Mouse (Mus musculus) forebrain, embryonic 15.5 days (tissue): ENCODE measurements around the gene Fuz. TPM values are rescaled to one million over a fixed set of nuclear protein-coding genes. Genes with fewer than 3 reads are reported as not detected.
"Not testable (repeated sequence)": the region's sequence is repeated elsewhere in the genome, so short reads cannot be mapped to it uniquely, and the experiment has no call there.

Experiments used
- ATAC-seq: fragments of 200-750 bp; cut with Nextera tagmentation; replicated peaks from 2 replicates; pipeline ENCODE4 v1.8.0; 2017; ENCODE audit warnings: mild to moderate bottlenecking, moderate TSS enrichment, moderate library complexity
- H3K27ac ChIP-seq: fragments of 300-500 bp; sonication (generic); replicated peaks from 2 replicates; pipeline ENCODE4 v1.5.1; 2015; ENCODE audit warnings: mild to moderate bottlenecking, inconsistent platforms
- H3K27me3 ChIP-seq: fragments of 300-500 bp; sonication (generic); 2 replicates; pipeline ENCODE4 v1.6.1; 2015; ENCODE audit warnings: inconsistent platforms
- H3K36me3 ChIP-seq: fragments of 300-500 bp; sonication (generic); 2 replicates; pipeline ENCODE4 v1.6.1; 2015; ENCODE audit warnings: mild to moderate bottlenecking, inconsistent platforms
- H3K4me1 ChIP-seq: fragments of 300-500 bp; sonication (generic); 2 replicates; pipeline ENCODE4 v1.6.1; 2015; ENCODE audit warnings: inconsistent platforms
- H3K4me2 ChIP-seq: fragments of 300-500 bp; sonication (generic); replicated peaks from 2 replicates; pipeline ENCODE4 v1.6.1; 2015; ENCODE audit warnings: mild to moderate bottlenecking, inconsistent platforms
- H3K4me3 ChIP-seq: fragments of 300-500 bp; sonication (generic); 2 replicates; pipeline ENCODE4 v1.5.1; 2015; ENCODE audit warnings: mild to moderate bottlenecking, inconsistent platforms
- H3K9ac ChIP-seq: fragments of 300-500 bp; sonication (generic); replicated peaks from 2 replicates; pipeline ENCODE4 v1.6.1; 2015; ENCODE audit warnings: mild to moderate bottlenecking, inconsistent platforms
- H3K9me3 ChIP-seq: fragments of 300-500 bp; sonication (generic); 2 replicates; pipeline ENCODE4 v1.6.1; 2016; ENCODE audit warnings: inconsistent platforms
- WGBS: fragments of 180-500 bp; shearing (Covaris S2); methylation state at CpG from one replicate; pipeline ENCODE4 v1.1.7; 2015; ENCODE audit warnings: mixed read lengths; 5-methylcytosine and 5-hydroxymethylcytosine counted together
- polyA plus RNA-seq: library from polyadenylated mRNA; unstranded; fragments of >200 nt; fragmentation: Nextera tagmentation; extraction: Ambion mirVana; gene quantifications from 2 replicates; pipeline ENCODE4 v1.2.1, GENCODE M21; 2015

The Fuz gene
- polyA plus RNA-seq, 1 experiment from 2014 or later = 22.1 TPM

- H3K4me1 ChIP-seq = peaks cover 25% of the 10 kb centered on the region
- not testable (repeated sequence) for H3K9ac ChIP-seq, ATAC-seq, H3K4me3 ChIP-seq, H3K27ac ChIP-seq, H3K9me3 ChIP-seq, H3K36me3 ChIP-seq, H3K4me2 ChIP-seq, H3K27me3 ChIP-seq
- 91% methylated on average over 2 of the region's 2 CpGs for WGBS
Observed at GRCm38 (mm10) chr7:44871774-44872173, 24.1 kb upstream of the Fuz start.

- H3K9me3 ChIP-seq = no peaks in the 10 kb centered on the region
- no peak overlapping the region for H3K9ac ChIP-seq
- H3K27me3 ChIP-seq = no peaks in the 10 kb centered on the region
- H3K4me3 ChIP-seq = no peak overlapping the region
- H3K27ac ChIP-seq = no peak overlapping the region
- H3K4me1 ChIP-seq = no peaks in the 10 kb centered on the region
- no peak overlapping the region for H3K4me2 ChIP-seq
- 87% methylated on average over 14 of the region's 14 CpGs for WGBS
- H3K36me3 ChIP-seq = peaks cover 65% of the 10 kb centered on the region
- ATAC-seq = no peak
Observed at GRCm38 (mm10) chr7:44877833-44878232, 18.0 kb upstream of the Fuz start.

GRCm38 (mm10) chr7:44883036-44883435 is 12.8 kb upstream of the Fuz start:
- H3K27ac ChIP-seq = no peak overlapping the region
- H3K4me3 ChIP-seq = no peak overlapping the region
- H3K9ac ChIP-seq = no peak overlapping the region
- no peak for ATAC-seq
- H3K4me2 ChIP-seq = no peak overlapping the region
- H3K4me1 ChIP-seq = no peaks in the 10 kb centered on the region
- H3K36me3 ChIP-seq = peaks cover 74% of the 10 kb centered on the region
- 92% methylated on average over 3 of the region's 3 CpGs for WGBS
- H3K9me3 ChIP-seq = no peaks in the 10 kb centered on the region
- no peaks in the 10 kb centered on the region for H3K27me3 ChIP-seq

- H3K9ac ChIP-seq = no peak overlapping the region
- no peak overlapping the region for H3K4me2 ChIP-seq
- H3K36me3 ChIP-seq = peaks cover 63% of the 10 kb centered on the region
- no peak overlapping the region for H3K27ac ChIP-seq
- H3K4me1 ChIP-seq = peaks cover 15% of the 10 kb centered on the region
- ATAC-seq = no peak
- 90% methylated on average over 5 of the region's 5 CpGs for WGBS
- H3K4me3 ChIP-seq = no peak overlapping the region
- H3K9me3 ChIP-seq = no peaks in the 10 kb centered on the region
- H3K27me3 ChIP-seq = no peaks in the 10 kb centered on the region
Observed at GRCm38 (mm10) chr7:44884637-44885036, 11.2 kb upstream of the Fuz start.

- Histone ChIP-seq H3K9ac (no peak overlapping the region), H3K9me3 (no peaks in the 10 kb centered on the region), H3K27me3 (no peaks in the 10 kb centered on the region), H3K4me3 (no peak overlapping the region), H3K36me3 (peaks cover 42% of the 10 kb centered on the region), H3K4me2 (no peak overlapping the region), H3K4me1 (peaks cover 34% of the 10 kb centered on the region), H3K27ac (no peak overlapping the region)
- 95% methylated on average over 7 of the region's 7 CpGs for WGBS
- no peak for ATAC-seq
Observed at GRCm38 (mm10) chr7:44886964-44887363, 8.9 kb upstream of the Fuz start.

- no peak for ATAC-seq
- peaks cover 28% of the 10 kb centered on the region for H3K36me3 ChIP-seq
Observed at GRCm38 (mm10) chr7:44888256-44889105, 7.4 kb upstream of the Fuz start.

GRCm38 (mm10) chr7:44890180-44890579 is 5.7 kb upstream of the Fuz start:
- peak overlapping the region; percentile 79 for H3K4me2 ChIP-seq
- H3K4me1 ChIP-seq = peaks cover 56% of the 10 kb centered on the region
- H3K9ac ChIP-seq = no peak overlapping the region
- H3K4me3 ChIP-seq = peak overlapping the region; percentile 63
- no peak overlapping the region for H3K27ac ChIP-seq
- ATAC-seq = no peak
- peaks cover 13% of the 10 kb centered on the region for H3K36me3 ChIP-seq
- no peaks in the 10 kb centered on the region for H3K9me3 ChIP-seq
- no peaks in the 10 kb centered on the region for H3K27me3 ChIP-seq
- 89% methylated on average over 7 of the region's 7 CpGs for WGBS

More at GRCm38 (mm10) chr7:44888256-44889105, 7.4 kb upstream of the Fuz start:
- no peak overlapping the region for H3K4me2 ChIP-seq
- H3K9me3 ChIP-seq = no peaks in the 10 kb centered on the region
- H3K27me3 ChIP-seq = no peaks in the 10 kb centered on the region
- 0 out of 2 replicates have a peak overlapping the region, but pooled peaks have one; percentile 2 for H3K27ac ChIP-seq
- no peak overlapping the region for H3K4me3 ChIP-seq
- WGBS = 75% methylated on average over 13 of the region's 13 CpGs
- H3K4me1 ChIP-seq = peaks cover 39% of the 10 kb centered on the region
- no peak overlapping the region for H3K9ac ChIP-seq

GRCm38 (mm10) chr7:44890737-44891136 is 5.1 kb upstream of the Fuz start:
- Histone ChIP-seq H3K4me2 (peak overlapping the region; percentile 79), H3K27ac (no peak overlapping the region), H3K9ac (peak overlapping the region; percentile 79), H3K4me3 (peak overlapping the region; percentile 63), H3K27me3 (no peaks in the 10 kb centered on the region), H3K4me1 (peaks cover 58% of the 10 kb centered on the region), H3K9me3 (no peaks in the 10 kb centered on the region), H3K36me3 (peaks cover 9% of the 10 kb centered on the region)
- 36% methylated on average over 4 of the region's 4 CpGs for WGBS
- ATAC-seq = no peak

- Histone ChIP-seq H3K4me2 (peak overlapping the region; percentile 79), H3K4me1 (peaks cover 64% of the 10 kb centered on the region), H3K36me3 (peaks cover 7% of the 10 kb centered on the region), H3K27ac (peak overlapping the region; percentile 99), H3K9ac (peak overlapping the region; percentile 79), H3K27me3 (no peaks in the 10 kb centered on the region), H3K4me3 (peak overlapping the region; percentile 63), H3K9me3 (no peaks in the 10 kb centered on the region)
- 10% methylated on average over 6 of the region's 6 CpGs for WGBS
- no peak for ATAC-seq
Observed at GRCm38 (mm10) chr7:44891611-44892010, 4.3 kb upstream of the Fuz start.

GRCm38 (mm10) chr7:44892276-44892921 is 3.5 kb upstream of the Fuz start, which contains the start of gene Med25:
Med25 (minus strand) TSS chr7:44892712.
- peak within 1 kb of the TSS; percentile 63 for H3K4me3 ChIP-seq
- ATAC-seq = peak; percentile 76
- H3K9ac ChIP-seq = peak within 1 kb of the TSS; percentile 79
- peaks cover 72% of the 10 kb centered on the region for H3K4me1 ChIP-seq
- H3K27ac ChIP-seq = peak within 1 kb of the TSS; percentile 99
- peak within 1 kb of the TSS; percentile 79 for H3K4me2 ChIP-seq
- H3K36me3 ChIP-seq = peaks cover 7% of the 10 kb centered on the region
- H3K9me3 ChIP-seq = no peaks in the 10 kb centered on the region
- H3K27me3 ChIP-seq = no peaks in the 10 kb centered on the region
- WGBS = under 1% methylated on average over 56 of the region's 56 CpGs

GRCm38 (mm10) chr7:44893197-44893596 is 2.7 kb upstream of the Fuz start:
- Histone ChIP-seq H3K9ac (0 out of 2 replicates have a peak overlapping the region, but pooled peaks have one; percentile 28), H3K4me3 (peak overlapping the region; percentile 63), H3K9me3 (no peaks in the 10 kb centered on the region), H3K4me2 (peak overlapping the region; percentile 79), H3K4me1 (peaks cover 76% of the 10 kb centered on the region), H3K36me3 (peaks cover 7% of the 10 kb centered on the region), H3K27ac (peak overlapping the region; percentile 99), H3K27me3 (no peaks in the 10 kb centered on the region)
- WGBS = 3% methylated on average over 8 of the region's 8 CpGs
- no peak for ATAC-seq

GRCm38 (mm10) chr7:44894175-44894574 is 1.7 kb upstream of the Fuz start:
- H3K4me3 ChIP-seq = no peak overlapping the region
- no peak overlapping the region for H3K4me2 ChIP-seq
- H3K27ac ChIP-seq = peak overlapping the region; percentile 99
- peaks cover 6% of the 10 kb centered on the region; the same call in 1 of the 2 replicates for H3K36me3 ChIP-seq
- H3K9me3 ChIP-seq = no peaks in the 10 kb centered on the region
- H3K9ac ChIP-seq = no peak overlapping the region
- ATAC-seq = no peak
- 86% methylated on average over 3 of the region's 3 CpGs for WGBS
- H3K4me1 ChIP-seq = peaks cover 76% of the 10 kb centered on the region
- H3K27me3 ChIP-seq = no peaks in the 10 kb centered on the region
